Mouse (Mus musculus): ENCODE data around the gene Fbp2.
"Not testable (repeated sequence)": the region's sequence is repeated elsewhere in the genome, so short reads cannot be mapped to it uniquely, and the experiment has no call there.

The Fbp2 gene

DNA sequence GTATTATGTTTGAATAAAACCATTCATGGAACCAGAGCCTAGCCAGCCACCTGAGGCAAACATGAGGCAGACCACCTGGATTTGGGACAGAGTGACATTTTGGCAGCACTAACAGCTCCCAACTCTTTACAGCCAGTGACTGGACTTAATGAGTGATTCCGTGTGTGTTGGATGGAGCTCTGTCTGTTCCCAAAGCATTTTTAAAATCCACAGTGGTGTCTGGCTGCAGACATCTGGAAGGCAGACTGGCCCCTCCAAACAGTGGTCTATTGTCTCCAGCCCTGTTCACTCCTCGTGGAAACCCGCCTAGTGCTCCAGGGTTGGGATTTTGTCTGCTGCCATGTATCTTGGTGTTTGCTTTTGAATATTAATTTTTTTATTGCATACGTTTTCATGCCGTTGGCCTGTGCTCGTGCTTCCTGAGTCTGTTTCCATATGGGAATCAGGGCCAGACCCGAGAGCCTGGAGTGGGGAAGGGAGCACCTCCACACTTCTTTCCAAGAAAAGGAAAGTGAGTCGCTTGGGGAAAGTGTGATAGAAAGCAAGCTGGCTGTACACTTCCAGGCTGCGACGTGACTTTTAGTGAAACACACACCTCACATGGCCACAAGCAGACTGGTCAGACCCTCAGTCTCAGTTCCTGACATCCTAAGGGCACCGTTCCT lies 7.6 kb upstream of the Fbp2 start:
- DNase-seq (ENCODE audit: low read depth, low spot score): no peak

GRCm38 (mm10) chr13:62863771-62864170 lies 5.5 kb upstream of the Fbp2 start:
- DNase-seq (ENCODE audit: low read depth, low spot score): no peak

- DNase-seq (ENCODE audit: low read depth, low spot score): no peak
Observed at GRCm38 (mm10) chr13:62862875-62863274, 4.7 kb upstream of the Fbp2 start.

- DNase-seq (ENCODE audit: low read depth, low spot score): no peak
Observed at GRCm38 (mm10) chr13:62860068-62860467, 1.8 kb upstream of the Fbp2 start.

GRCm38 (mm10) chr13:62859251-62859650 lies 1.0 kb upstream of the Fbp2 start:
- DNase-seq (ENCODE audit: low read depth, low spot score): not testable (repeated sequence)

DNA sequence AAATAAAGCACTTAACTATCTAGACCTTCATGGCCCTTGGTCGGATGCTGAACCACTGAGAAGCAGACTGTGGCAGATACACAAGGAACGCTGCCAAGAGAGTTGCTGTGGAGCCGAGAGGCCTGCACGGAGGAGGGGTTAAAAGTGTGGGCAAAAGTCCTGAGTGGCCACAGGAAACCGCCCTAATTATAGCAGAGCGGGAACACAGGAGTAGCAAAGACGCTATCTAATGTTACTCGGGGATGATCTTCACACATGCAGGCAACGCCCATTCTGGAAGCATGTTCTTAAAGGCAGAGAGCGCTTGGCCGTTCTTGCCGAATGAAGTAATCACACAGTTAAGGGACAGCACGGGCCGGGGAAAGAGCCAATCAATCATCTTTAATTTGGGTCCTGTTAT lies 1.4 kb downstream of the Fbp2 start:
- peak; percentile 77 for DNase-seq (ENCODE audit: low read depth, low spot score)

DNA sequence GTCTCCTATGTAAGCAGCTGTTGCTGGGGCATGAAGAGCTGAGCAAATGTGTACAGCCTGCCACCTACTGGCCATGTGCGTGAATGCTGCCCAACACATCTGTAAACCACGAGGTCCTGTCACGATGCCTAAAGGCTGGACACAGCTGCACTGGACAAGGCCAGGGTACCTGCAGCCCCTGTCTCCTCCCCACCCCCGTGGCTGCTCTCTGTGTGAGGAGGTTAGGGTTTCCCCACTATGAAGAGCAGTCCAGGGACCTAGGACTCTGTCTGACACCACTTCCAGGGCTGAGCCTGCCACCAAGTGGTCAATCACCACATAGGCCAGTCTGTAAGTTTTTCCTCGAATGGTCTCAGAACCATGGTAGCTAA lies 1.9 kb downstream of the Fbp2 start:
- DNase-seq (ENCODE audit: low read depth, low spot score): peak; percentile 78

DNA sequence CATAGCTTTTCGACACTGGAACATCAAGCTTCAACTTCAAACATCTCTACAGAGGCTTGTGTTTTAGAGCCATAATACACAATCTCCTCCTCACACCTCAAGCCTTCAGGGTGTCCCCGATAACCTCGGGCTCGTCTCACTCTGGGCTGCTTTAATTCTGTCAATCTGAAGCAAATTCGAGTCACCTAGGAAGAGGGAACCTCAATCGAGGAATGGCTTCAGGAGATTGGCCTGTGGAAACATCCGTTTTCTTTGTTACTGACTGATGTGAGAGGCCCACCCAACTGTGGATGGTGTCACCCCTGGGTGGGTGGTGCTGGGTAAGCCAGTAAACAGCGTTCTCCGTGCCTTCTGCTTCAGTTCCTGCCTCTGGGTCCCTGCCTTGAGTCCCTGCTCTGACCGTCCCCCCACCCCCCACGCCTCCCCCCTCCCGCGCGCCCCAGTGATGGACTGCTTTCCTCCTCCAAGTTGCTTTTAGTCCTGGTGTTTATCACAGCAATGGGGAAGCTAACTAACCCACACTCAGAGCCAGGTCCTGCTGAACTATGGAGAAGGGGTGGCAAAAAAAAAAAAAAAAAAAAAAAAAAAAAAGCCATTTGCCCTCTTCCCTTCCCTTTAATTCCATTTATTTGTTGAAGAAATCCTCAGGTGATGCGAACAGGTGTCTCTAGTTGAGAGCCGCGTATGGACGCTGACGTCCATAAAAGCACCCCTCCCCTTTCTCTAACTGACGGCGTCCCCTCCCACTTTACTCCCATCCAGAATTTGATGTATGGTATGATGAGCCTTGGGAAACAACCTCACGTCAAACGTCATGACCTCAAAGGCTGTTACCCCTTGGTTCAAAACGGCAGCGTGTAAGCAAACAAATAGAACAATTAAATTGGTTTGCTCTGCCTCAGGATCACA lies 2.6 kb downstream of the Fbp2 start:
- DNase-seq (ENCODE audit: low read depth, low spot score): no peak

GRCm38 (mm10) chr13:62854666-62855065 lies 3.6 kb downstream of the Fbp2 start:
- no peak for DNase-seq (ENCODE audit: low read depth, low spot score)

GRCm38 (mm10) chr13:62833341-62833740 lies 24.9 kb downstream of the Fbp2 start:
- DNase-seq (ENCODE audit: low read depth, low spot score): no peak

GRCm38 (mm10) chr13:62832239-62832638 lies 26.0 kb downstream of the Fbp2 start:
- DNase-seq (ENCODE audit: low read depth, low spot score): no peak

DNA sequence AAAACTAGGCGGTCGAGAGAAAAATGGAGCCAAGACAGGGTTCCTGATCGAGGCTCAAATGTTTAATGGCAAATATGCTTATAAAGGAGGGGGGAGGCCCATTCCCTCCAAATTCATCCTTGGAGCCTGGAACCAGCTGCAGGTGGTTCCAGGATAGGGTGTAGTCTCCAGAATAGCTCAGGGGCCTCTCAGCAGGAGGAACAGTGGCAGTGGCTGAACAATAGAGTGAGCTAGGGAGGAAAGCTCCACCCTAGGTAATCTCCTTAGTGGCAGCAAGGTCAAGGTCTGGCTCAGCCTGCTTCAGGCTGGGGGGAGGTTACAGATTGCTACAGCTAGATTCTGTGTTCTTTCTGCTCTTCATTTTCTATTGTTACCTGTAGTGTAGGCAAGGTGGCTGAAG lies 42.5 kb downstream of the Fbp2 start:
- DNase-seq (ENCODE audit: low read depth, low spot score): not testable (repeated sequence)

DNA sequence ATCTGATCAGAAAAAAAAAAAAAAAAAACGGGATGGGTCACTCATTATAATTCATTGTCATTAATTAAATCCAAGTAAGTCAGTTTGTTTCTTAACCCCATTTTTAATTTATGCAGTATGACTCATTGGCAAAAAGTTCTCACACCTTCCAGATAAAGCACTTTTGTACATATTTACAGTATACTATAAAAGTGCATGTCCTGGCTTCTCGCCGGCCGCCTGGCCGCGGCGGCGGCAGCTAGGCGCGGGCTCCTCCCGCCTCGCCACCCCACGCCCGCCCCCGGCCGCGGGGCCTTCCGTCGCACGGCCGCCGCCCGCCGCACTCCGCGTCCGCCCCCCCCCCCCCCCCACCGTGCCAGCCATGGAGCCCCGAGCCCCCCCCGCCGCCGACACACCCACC lies 45.5 kb downstream of the Fbp2 start:
- no peak for DNase-seq (ENCODE audit: low read depth, low spot score)

- not testable (repeated sequence) for DNase-seq (ENCODE audit: low read depth, low spot score)
Observed at GRCm38 (mm10) chr13:62807981-62808380, 50.2 kb downstream of the Fbp2 start.
